24 mouse cellular contexts compared by ENCODE assay signal in the genomic region with DNA sequence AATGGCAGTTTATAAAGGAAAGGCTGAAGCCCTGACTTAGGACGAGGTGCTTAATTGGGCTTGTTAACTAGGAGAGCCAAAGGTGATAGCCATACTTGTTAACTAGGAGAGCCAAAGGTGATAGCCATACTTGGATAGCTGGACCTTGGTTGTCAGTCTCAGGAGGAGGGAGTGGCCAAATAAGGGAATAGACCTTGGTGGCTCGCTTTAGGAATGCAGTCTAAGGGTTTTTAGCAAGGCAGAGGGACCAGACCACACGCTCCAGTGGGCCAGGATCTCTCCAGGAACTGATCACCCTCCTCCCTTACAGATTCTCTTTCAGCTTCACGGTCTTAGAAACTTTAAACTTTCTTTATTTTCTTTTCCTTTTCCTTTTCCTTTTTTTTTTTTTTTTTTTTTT. TPM values are rescaled to one million over a fixed set of nuclear protein-coding genes. Genes with fewer than 3 reads are reported as not detected.
DNase-seq lines count a peak whose midpoint lies in the region; ATAC-seq and TF ChIP-seq lines count a peak whose summit lies in the region.
"Had no signal": no experiment of that assay in that cellular context is flagged by ENCODE, and none has a peak within 500 bp of the region (broad histone marks: within the 10 kb centered on the region; RNA-seq: fewer than 3 reads in every experiment).

No protein-coding gene starts in this region.

- in situ Hi-C loops in CH12.LX (cut with MboI; ENCODE audit: low pct_ligation_motif_present, low pct_unique_long_range_greater_than_20kb, low sequenced_read_pairs) = no loop called here

- TF ChIP-seq RAD21 in CH12.LX (IDR thresholded peaks at IDR 0.05; ENCODE audit: low read depth, low read length) = no peak

- WGBS in heart, adult 2 months = 26% methylated on average over 4 of the region's 4 CpGs
- 10% methylated on average over 4 of the region's 4 CpGs for WGBS in heart, embryonic 13.5 days
- 34% methylated on average over 4 of the region's 4 CpGs for WGBS in embryonic facial prominence, embryonic 10.5 days

- no peak overlapping the region for H3K9ac ChIP-seq in heart, adult 2 months (ENCODE audit: low read depth, low read length)
- H3K9ac ChIP-seq in CH12.LX (ENCODE audit: insufficient read depth, low read depth) = no peak overlapping the region
- no peak overlapping the region; the same call in 1 of the 2 replicates for H3K9ac ChIP-seq in heart, embryonic 13.5 days
- H3K9ac ChIP-seq: liver, embryonic 12.5 days; lung, embryonic 15.5 days; midbrain, embryonic 15.5 days had no signal

- no peaks in the 10 kb centered on the region for H3K27me3 ChIP-seq in heart, adult 2 months (ENCODE audit: control insufficient read depth, insufficient read depth, low read length)
- H3K27me3 ChIP-seq in CH12.LX (replicated peaks) = no peaks in the 10 kb centered on the region
- H3K27me3 ChIP-seq in heart, embryonic 13.5 days (replicated peaks) = no peaks in the 10 kb centered on the region
- H3K27me3 ChIP-seq in embryonic facial prominence, embryonic 10.5 days (replicated peaks; ENCODE audit: low read depth, poor library complexity, severe bottlenecking) = no peaks in the 10 kb centered on the region
- H3K27me3 ChIP-seq: liver, embryonic 12.5 days; lung, embryonic 15.5 days; midbrain, embryonic 15.5 days had no signal

- H3K4me3 ChIP-seq in heart, adult 2 months = no peak overlapping the region
- no peak overlapping the region for H3K4me3 ChIP-seq in CH12.LX (replicated peaks in 1 of 3; ENCODE audit: low read depth in 2 of 3, low read length in 2 of 3, poor library complexity in 1 of 3)
- H3K4me3 ChIP-seq in heart, embryonic 13.5 days = 0 out of 2 replicates have a peak overlapping the region, but pooled peaks have one; percentile 7
- no peak overlapping the region for H3K4me3 ChIP-seq in embryonic facial prominence, embryonic 10.5 days
- H3K4me3 ChIP-seq: hindbrain, embryonic 10.5 days; left cerebral cortex, adult 2 months; limb, embryonic 10.5 days; liver, embryonic 12.5 days; lung, embryonic 15.5 days; midbrain, embryonic 15.5 days had no signal

- TF ChIP-seq CTCF in heart, adult 2 months (IDR thresholded peaks at IDR 0.05) = no peak
- no peak for TF ChIP-seq CTCF in CH12.LX (conservative IDR thresholded peaks at IDR 0.05 in 1 of 2, IDR thresholded peaks at IDR 0.05 in 1 of 2; ENCODE audit: low read depth in 2 of 2, low read length in 2 of 2)

- intact Hi-C loops in heart, adult 2 months (cut with DNase I) = no loop called here

- peak; percentile 52; the same call in 1 of the 2 replicates for TF ChIP-seq POLR2A in heart, adult 2 months (IDR thresholded peaks at IDR 0.05; ENCODE audit: insufficient read depth, low read depth, low read length)
- no peak for TF ChIP-seq POLR2A in CH12.LX (IDR thresholded peaks at IDR 0.05; ENCODE audit: low read depth, low read length)

- H3K79me2 ChIP-seq in heart, adult 2 months (replicated peaks; ENCODE audit: control insufficient read depth, insufficient read depth, low read length) = no peaks in the 10 kb centered on the region
- no peaks in the 10 kb centered on the region for H3K79me2 ChIP-seq in CH12.LX (replicated peaks; ENCODE audit: control insufficient read depth, extremely low read depth, insufficient read depth, poor library complexity, severe bottlenecking)

- dilution Hi-C loops in CH12.LX (cut with MboI; ENCODE audit: extremely low pct_ligation_motif_present, extremely low pct_unique_long_range_greater_than_20kb, low sequenced_read_pairs) = no loop called here

- H3K4me1 ChIP-seq in heart, adult 2 months (ENCODE audit: control insufficient read depth, insufficient read depth, low read length) = no peaks in the 10 kb centered on the region
- no peaks in the 10 kb centered on the region for H3K4me1 ChIP-seq in CH12.LX (ENCODE audit: control insufficient read depth in 1 of 2, insufficient read depth in 2 of 2)
- H3K4me1 ChIP-seq in heart, embryonic 13.5 days = peaks cover 9% of the 10 kb centered on the region; the same call in 1 of the 2 replicates
- peaks cover 5% of the 10 kb centered on the region; the same call in 1 of the 2 replicates for H3K4me1 ChIP-seq in embryonic facial prominence, embryonic 10.5 days
- H3K4me1 ChIP-seq: liver, embryonic 12.5 days; lung, embryonic 15.5 days; midbrain, embryonic 15.5 days had no signal

- no peak for ATAC-seq in heart, embryonic 13.5 days (ENCODE audit: extremely low read depth, insufficient number of reproducible peaks, low FRiP score, low TSS enrichment)
- ATAC-seq: inflammation-experienced regulatory T-cells, adult 6 months; liver, embryonic 12.5 days; midbrain, embryonic 15.5 days had no signal

- no peak for TF ChIP-seq EP300 in heart, adult 2 months (IDR thresholded peaks at IDR 0.05; ENCODE audit: insufficient read depth, low read depth, low read length)
- TF ChIP-seq EP300 in CH12.LX (IDR thresholded peaks at IDR 0.05; ENCODE audit: low read length) = no peak

- DNase-seq in heart, adult 2 months = peak in 1 of 2 experiments; percentile 9
- DNase-seq in heart, postnatal 4 days = no peak
- DNase-seq in CH12.LX (ENCODE audit: extremely low read depth) = no peak
- peak; percentile 31 for DNase-seq in R1 (ENCODE audit: low read depth, low spot score)
- no peak for DNase-seq in embryonic facial prominence, embryonic 10.5 days (ENCODE audit: low spot score)
- no peak for DNase-seq in lung, postnatal 4 days
- DNase-seq: adrenal gland, adult 2 months; B cell, adult 2 months; cerebellum, adult 11 months; cerebellum, postnatal 14 days; embryo, embryonic 11 days; gastrocnemius, postnatal 10 days; kidney, postnatal 14 days; thymus, adult 18-20 months had no signal

- peak overlapping the region; percentile 43; the same call in 1 of the 2 replicates for H3K27ac ChIP-seq in heart, adult 2 months
- no peak overlapping the region for H3K27ac ChIP-seq in CH12.LX (ENCODE audit: insufficient read depth, low read depth)
- H3K27ac ChIP-seq in heart, embryonic 13.5 days (replicated peaks) = peak overlapping the region; percentile 66
- H3K27ac ChIP-seq in embryonic facial prominence, embryonic 10.5 days (replicated peaks) = no peak overlapping the region
- H3K27ac ChIP-seq: hindbrain, embryonic 10.5 days; left cerebral cortex, adult 2 months; limb, embryonic 10.5 days; liver, embryonic 12.5 days; lung, embryonic 15.5 days; midbrain, embryonic 15.5 days had no signal

- H3K36me3 ChIP-seq in heart, adult 2 months (ENCODE audit: control insufficient read depth, insufficient read depth, low read length) = no peaks in the 10 kb centered on the region
- H3K36me3 ChIP-seq in CH12.LX (replicated peaks in 1 of 2; ENCODE audit: control insufficient read depth in 1 of 2, insufficient read depth in 1 of 2, low read length in 1 of 2) = no peaks in the 10 kb centered on the region
- no peaks in the 10 kb centered on the region for H3K36me3 ChIP-seq in heart, embryonic 13.5 days
- H3K36me3 ChIP-seq in embryonic facial prominence, embryonic 10.5 days (replicated peaks) = no peaks in the 10 kb centered on the region
- H3K36me3 ChIP-seq: G1E; hindbrain, embryonic 10.5 days; limb, embryonic 10.5 days; liver, embryonic 12.5 days; lung, embryonic 15.5 days; midbrain, embryonic 15.5 days had no signal

- H3K4me2 ChIP-seq in CH12.LX (ENCODE audit: insufficient read depth, low read depth, poor library complexity, severe bottlenecking) = no peak overlapping the region
- H3K4me2 ChIP-seq in heart, embryonic 13.5 days = peak overlapping the region; percentile 51
- H3K4me2 ChIP-seq: liver, embryonic 12.5 days; lung, embryonic 15.5 days; midbrain, embryonic 15.5 days had no signal

- H3K9me3 ChIP-seq in CH12.LX (replicated peaks; ENCODE audit: low read length) = no peaks in the 10 kb centered on the region
- H3K9me3 ChIP-seq in heart, embryonic 13.5 days = no peaks in the 10 kb centered on the region
- H3K9me3 ChIP-seq in embryonic facial prominence, embryonic 10.5 days = no peaks in the 10 kb centered on the region
- H3K9me3 ChIP-seq: hindbrain, embryonic 10.5 days; limb, embryonic 10.5 days; liver, embryonic 12.5 days; lung, embryonic 15.5 days; midbrain, embryonic 15.5 days had no signal

TF ChIP-seq in CH12.LX, 34 proteins besides CTCF, POLR2A, EP300 and RAD21:
- no peak for TF ChIP-seq SMC3 (IDR thresholded peaks at IDR 0.05; ENCODE audit: low read depth, low read length)
- TF ChIP-seq ZNF384 (IDR thresholded peaks at IDR 0.05; ENCODE audit: low read depth, low read length) = peak; percentile 36; the same call in 1 of the 2 replicates
- TF ChIP-seq MAX (IDR thresholded peaks at IDR 0.05; ENCODE audit: low read length) = no peak
TF ChIP-seq in CH12.LX: peak in this region for 1.

RNA-seq across cellular contexts. Expression of a gene that starts 13.4 kb away (rescaled TPM):
- 100 to 1,000 TPM; 191 to 208 TPM for total RNA-seq in heart, adult 2 months (2021)
- 71.1 and 91.0 TPM in 2 replicates for polyA plus RNA-seq in heart, adult 2 months (2012; rRNA removed)
- 100 to 1,000 TPM; 108 to 111 TPM for total RNA-seq in heart, postnatal 4 days (2021)
- total RNA-seq in CH12.LX (2012; rRNA removed) = 0.38 and 0.85 TPM in 2 replicates
- total RNA-seq in CH12.LX (2014; rRNA removed) = 0.69 and 0.74 TPM in 2 replicates
- polyA plus RNA-seq in CH12.LX (2012; ENCODE audit: insufficient read length, low read depth) = 0.61 and 0.86 TPM in 2 replicates
- polyA plus RNA-seq in heart, embryonic 13.5 days (2015; fragmentation: Nextera tagmentation; extraction: Ambion mirVana) = 65.6 and 70.2 TPM in 2 replicates
- polyA plus RNA-seq in embryonic facial prominence, embryonic 10.5 days (2016; fragmentation: Nextera tagmentation; extraction: Ambion mirVana) = 3.1 and 4.6 TPM in 2 replicates
- total RNA-seq: neutrophil, adult 5-6 weeks had no signal
- polyA plus RNA-seq: G1E; inflammation-experienced regulatory T-cells, adult 6 months had no signal

Comparison
In these comparisons a context has a peak if more than half of its experiments do, and no peak if none do; other contexts are left out.
1. H3K27ac ChIP-seq: peak in heart, adult 2 months (single experiment) and heart, embryonic 13.5 days (single experiment); none in CH12.LX (single experiment) and embryonic facial prominence, embryonic 10.5 days (single experiment).
2. RNA of a gene that starts 13.4 kb away (polyA plus RNA-seq): 71.1 to 91.0 TPM in heart, adult 2 months and 65.6 to 70.2 TPM in heart, embryonic 13.5 days; 3.1 to 4.6 TPM in embryonic facial prominence, embryonic 10.5 days and 0.61 to 0.86 TPM in CH12.LX; every median in the first group is over 10 times any median in the second.